Mouse (Mus musculus) heart, embryonic 10.5 days (tissue): ENCODE measurements around the gene Pde8b. TPM values are rescaled to one million over a fixed set of nuclear protein-coding genes. Genes with fewer than 3 reads are reported as not detected.

Experiments used
- DNase-seq: peaks from one replicate; pipeline ENCODE4 v3.0.0-alpha.2; 2017; ENCODE audit warnings: low spot score
- H3K27ac ChIP-seq: fragments of 300-500 bp; sonication (generic); 2 replicates; pipeline ENCODE4 v1.5.1; 2016; ENCODE audit warnings: mild to moderate bottlenecking
- H3K27me3 ChIP-seq: fragments of 300-500 bp; sonication (generic); 2 replicates; pipeline ENCODE4 v1.6.1; 2016; ENCODE audit warnings: mild to moderate bottlenecking; ENCODE audit not compliant: poor library complexity, insufficient read depth, severe bottlenecking
- H3K36me3 ChIP-seq: fragments of 300-500 bp; sonication (generic); 2 replicates; pipeline ENCODE4 v1.6.1; 2016; ENCODE audit warnings: mild to moderate bottlenecking, moderate library complexity
- H3K4me1 ChIP-seq: fragments of 300-500 bp; sonication (generic); 2 replicates; pipeline ENCODE4 v1.6.1; 2016; ENCODE audit warnings: mild to moderate bottlenecking
- H3K4me3 ChIP-seq: fragments of 300-500 bp; sonication (generic); 2 replicates; pipeline ENCODE4 v1.5.1; 2016; ENCODE audit warnings: mild to moderate bottlenecking, moderate library complexity
- H3K9me3 ChIP-seq: fragments of 300-500 bp; sonication (generic); 2 replicates; pipeline ENCODE4 v1.6.1; 2016; ENCODE audit warnings: mild to moderate bottlenecking, moderate library complexity
- WGBS: fragments of 180-500 bp; shearing (Covaris S2); methylation state at CpG from one replicate; pipeline ENCODE4 v1.1.7; 2016; 5-methylcytosine and 5-hydroxymethylcytosine counted together
- polyA plus RNA-seq: library from polyadenylated mRNA; unstranded; fragments of >200 nt; fragmentation: Nextera tagmentation; extraction: Ambion mirVana; gene quantifications from 2 replicates; pipeline ENCODE4 v1.2.1, GENCODE M21; 2016

Gene Pde8b
- polyA plus RNA-seq, 1 experiment from 2014 or later, result 0.93 TPM

- no peak overlapping the region for H3K4me3 ChIP-seq
- 71% methylated on average over 3 of the region's 3 CpGs for WGBS
- DNase-seq, result no peak
- H3K9me3 ChIP-seq, result no peaks in the 10 kb centered on the region
- no peaks in the 10 kb centered on the region for H3K27me3 ChIP-seq
- no peak overlapping the region for H3K27ac ChIP-seq
- no peaks in the 10 kb centered on the region for H3K36me3 ChIP-seq
- H3K4me1 ChIP-seq, result 0 out of 2 replicates have a peak, but pooled peaks cover 4% of the 10 kb centered on the region
Observed at GRCm38 (mm10) chr13:95109555-95109954, 140.6 kb downstream of the Pde8b start.

- 77% methylated on average over 7 of the region's 7 CpGs for WGBS
- H3K4me1 ChIP-seq, result no peaks in the 10 kb centered on the region
- H3K27ac ChIP-seq, result no peak overlapping the region
- H3K4me3 ChIP-seq, result no peak overlapping the region
- DNase-seq, result no peak
- no peaks in the 10 kb centered on the region for H3K36me3 ChIP-seq
- H3K27me3 ChIP-seq, result no peaks in the 10 kb centered on the region
- no peaks in the 10 kb centered on the region for H3K9me3 ChIP-seq
Observed at GRCm38 (mm10) chr13:95108035-95108434, 142.1 kb downstream of the Pde8b start.

- Histone ChIP-seq H3K27me3 (0 out of 2 replicates have a peak, but pooled peaks cover 4% of the 10 kb centered on the region), H3K9me3 (no peaks in the 10 kb centered on the region), H3K4me1 (no peaks in the 10 kb centered on the region), H3K27ac (no peak overlapping the region), H3K36me3 (no peaks in the 10 kb centered on the region), H3K4me3 (no peak overlapping the region)
- WGBS, result 69% methylated on average over 4 of the region's 4 CpGs
- DNase-seq, result no peak
Observed at GRCm38 (mm10) chr13:95104865-95105264, 145.3 kb downstream of the Pde8b start.

- H3K36me3 ChIP-seq, result no peaks in the 10 kb centered on the region
- no peaks in the 10 kb centered on the region for H3K9me3 ChIP-seq
- WGBS, result 61% methylated on average over 4 of the region's 4 CpGs
- no peak overlapping the region for H3K27ac ChIP-seq
- DNase-seq, result no peak
- H3K4me3 ChIP-seq, result no peak overlapping the region
- 0 out of 2 replicates have a peak, but pooled peaks cover 4% of the 10 kb centered on the region for H3K27me3 ChIP-seq
- peaks cover 9% of the 10 kb centered on the region; the same call in 1 of the 2 replicates for H3K4me1 ChIP-seq
Observed at GRCm38 (mm10) chr13:95102985-95103590, 147.0 kb downstream of the Pde8b start.

GRCm38 (mm10) chr13:95101315-95101714 lies 148.8 kb downstream of the Pde8b start:
- Histone ChIP-seq H3K27ac (no peak overlapping the region), H3K27me3 (0 out of 2 replicates have a peak, but pooled peaks cover 4% of the 10 kb centered on the region), H3K4me3 (no peak overlapping the region), H3K9me3 (no peaks in the 10 kb centered on the region), H3K4me1 (peaks cover 9% of the 10 kb centered on the region; the same call in 1 of the 2 replicates), H3K36me3 (no peaks in the 10 kb centered on the region)
- no peak for DNase-seq
- 88% methylated on average over 8 of the region's 8 CpGs for WGBS

- DNase-seq, result no peak
- 63% methylated on average over 8 of the region's 8 CpGs for WGBS
- H3K4me1 ChIP-seq, result peaks cover 9% of the 10 kb centered on the region; the same call in 1 of the 2 replicates
Observed at GRCm38 (mm10) chr13:95098931-95099720, 151.0 kb downstream of the Pde8b start.

GRCm38 (mm10) chr13:95096646-95097045 lies 153.5 kb downstream of the Pde8b start:
- Histone ChIP-seq H3K4me3 (no peak overlapping the region), H3K36me3 (no peaks in the 10 kb centered on the region), H3K9me3 (no peaks in the 10 kb centered on the region), H3K27ac (no peak overlapping the region), H3K4me1 (peaks cover 9% of the 10 kb centered on the region; the same call in 1 of the 2 replicates), H3K27me3 (0 out of 2 replicates have a peak, but pooled peaks cover 4% of the 10 kb centered on the region)
- 83% methylated on average over 3 of the region's 3 CpGs for WGBS
- no peak for DNase-seq

More at GRCm38 (mm10) chr13:95098931-95099720, 151.0 kb downstream of the Pde8b start:
- H3K36me3 ChIP-seq, result no peaks in the 10 kb centered on the region
- H3K27me3 ChIP-seq, result 0 out of 2 replicates have a peak, but pooled peaks cover 4% of the 10 kb centered on the region
- no peak overlapping the region for H3K4me3 ChIP-seq
- no peak overlapping the region for H3K27ac ChIP-seq
- no peaks in the 10 kb centered on the region for H3K9me3 ChIP-seq

GRCm38 (mm10) chr13:95095860-95096259 lies 154.3 kb downstream of the Pde8b start:
- Histone ChIP-seq H3K27me3 (0 out of 2 replicates have a peak, but pooled peaks cover 4% of the 10 kb centered on the region), H3K27ac (no peak overlapping the region), H3K9me3 (no peaks in the 10 kb centered on the region), H3K4me3 (no peak overlapping the region), H3K36me3 (no peaks in the 10 kb centered on the region), H3K4me1 (peaks cover 9% of the 10 kb centered on the region; the same call in 1 of the 2 replicates)
- DNase-seq, result no peak
- WGBS, result 84% methylated on average over 10 of the region's 10 CpGs

GRCm38 (mm10) chr13:95091546-95092445 lies 158.3 kb downstream of the Pde8b start:
- H3K4me1 ChIP-seq, result peaks cover 5% of the 10 kb centered on the region; the same call in 1 of the 2 replicates
- 78% methylated on average over 14 of the region's 14 CpGs for WGBS
- no peak for DNase-seq
- no peak overlapping the region for H3K4me3 ChIP-seq
- no peaks in the 10 kb centered on the region for H3K36me3 ChIP-seq
- no peaks in the 10 kb centered on the region for H3K27me3 ChIP-seq
- H3K27ac ChIP-seq, result no peak overlapping the region
- H3K9me3 ChIP-seq, result no peaks in the 10 kb centered on the region

GRCm38 (mm10) chr13:95087358-95087787 lies 162.8 kb downstream of the Pde8b start:
- Histone ChIP-seq H3K36me3 (no peaks in the 10 kb centered on the region), H3K27me3 (no peaks in the 10 kb centered on the region), H3K4me3 (no peak overlapping the region), H3K9me3 (no peaks in the 10 kb centered on the region), H3K4me1 (peaks cover 5% of the 10 kb centered on the region; the same call in 1 of the 2 replicates), H3K27ac (no peak overlapping the region)
- no peak for DNase-seq
- 70% methylated on average over 8 of the region's 8 CpGs for WGBS

GRCm38 (mm10) chr13:95086033-95086432 lies 164.1 kb downstream of the Pde8b start:
- no peaks in the 10 kb centered on the region for H3K36me3 ChIP-seq
- H3K4me1 ChIP-seq, result peaks cover 10% of the 10 kb centered on the region
- H3K27ac ChIP-seq, result no peak overlapping the region
- 0 out of 2 replicates have a peak, but pooled peaks cover 3% of the 10 kb centered on the region for H3K27me3 ChIP-seq
- WGBS, result 77% methylated on average over 5 of the region's 5 CpGs
- no peak for DNase-seq
- H3K4me3 ChIP-seq, result no peak overlapping the region
- H3K9me3 ChIP-seq, result no peaks in the 10 kb centered on the region

- H3K4me1 ChIP-seq, result peaks cover 12% of the 10 kb centered on the region
- H3K27me3 ChIP-seq, result 0 out of 2 replicates have a peak, but pooled peaks cover 3% of the 10 kb centered on the region
- H3K36me3 ChIP-seq, result no peaks in the 10 kb centered on the region
- H3K27ac ChIP-seq, result no peak overlapping the region
- H3K9me3 ChIP-seq, result no peaks in the 10 kb centered on the region
- no peak overlapping the region for H3K4me3 ChIP-seq
- WGBS, result 83% methylated on average over 3 of the region's 3 CpGs
- no peak for DNase-seq
Observed at GRCm38 (mm10) chr13:95082611-95083010, 167.5 kb downstream of the Pde8b start.
